Mouse (Mus musculus) erythroblast, embryonic 14.5 days (primary cell): ENCODE results near the gene Dnmt3a.

Source experiments
- GATA1 ChIP-seq: IDR thresholded peaks from 2 replicates; pipeline ENCODE4 v1.6.1; 2012; ENCODE audit warnings: low read length, inconsistent platforms, mixed read lengths
- TAL1 ChIP-seq: IDR thresholded peaks from 3 replicates; pipeline ENCODE4 v1.6.1; 2012; ENCODE audit warnings: low read length, inconsistent platforms, mixed read lengths

DNA sequence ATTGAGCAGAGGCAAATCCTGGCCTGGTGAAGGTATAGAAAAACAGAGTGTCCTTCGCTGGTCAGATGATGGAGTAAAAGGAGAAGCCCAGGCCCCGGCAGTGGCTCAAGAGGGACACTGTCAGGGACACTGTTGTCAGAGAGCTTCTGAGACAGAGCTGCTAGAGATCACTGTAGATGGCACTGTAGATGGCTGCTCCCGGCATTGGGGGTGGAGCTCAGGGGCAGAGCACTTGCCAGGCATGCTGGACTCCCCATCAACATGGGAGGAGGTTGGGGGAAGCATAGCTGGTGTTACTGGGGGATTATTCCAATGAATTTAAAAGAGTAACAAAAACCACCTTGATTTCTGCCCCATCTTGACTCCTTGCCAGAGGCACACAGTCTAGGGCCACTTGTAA lies 51.4 kb downstream of the Dnmt3a start:
- TF ChIP-seq GATA1: no peak
- TF ChIP-seq TAL1: no peak
